Mouse (Mus musculus) stomach, embryonic 16.5 days (tissue): ENCODE measurements around the gene Nxt2. TPM values are rescaled to one million over a fixed set of nuclear protein-coding genes. Genes with fewer than 3 reads are reported as not detected.
"Not testable (repeated sequence)": the region's sequence is repeated elsewhere in the genome, so short reads cannot be mapped to it uniquely, and the experiment has no call there.

ENCODE experiments used
- ATAC-seq: fragments of 200-750 bp; cut with Nextera tagmentation; 2 replicates; pipeline ENCODE4 v1.8.0; 2017; ENCODE audit warnings: moderate number of reproducible peaks, moderate TSS enrichment; ENCODE audit not compliant: insufficient read depth, low FRiP score
- H3K27ac ChIP-seq: fragments of 300-500 bp; sonication (generic); 2 replicates; pipeline ENCODE4 v1.5.1; 2014; ENCODE audit warnings: low read length
- H3K27me3 ChIP-seq: fragments of 300-500 bp; sonication (generic); 2 replicates; pipeline ENCODE4 v1.6.1; 2014; ENCODE audit warnings: low read length, control low read depth, mixed read lengths; ENCODE audit not compliant: control insufficient read depth, insufficient read depth
- H3K36me3 ChIP-seq: fragments of 300-500 bp; sonication (generic); 2 replicates; pipeline ENCODE4 v1.6.1; 2014; ENCODE audit warnings: low read length; ENCODE audit not compliant: control insufficient read depth, insufficient read depth
- H3K4me1 ChIP-seq: fragments of 300-500 bp; sonication (generic); 2 replicates; pipeline ENCODE4 v1.6.1; 2014; ENCODE audit warnings: low read length, control low read depth, mixed read lengths; ENCODE audit not compliant: control insufficient read depth, insufficient read depth
- H3K4me2 ChIP-seq: fragments of 300-500 bp; sonication (generic); 2 replicates; pipeline ENCODE4 v1.6.1; 2014; ENCODE audit warnings: low read depth, low read length, mixed read lengths
- H3K4me3 ChIP-seq: fragments of 300-500 bp; sonication (generic); replicated peaks from 2 replicates; pipeline ENCODE4 v1.5.1; 2014; ENCODE audit warnings: mild to moderate bottlenecking, low read length
- H3K9ac ChIP-seq: fragments of 300-500 bp; sonication (generic); 2 replicates; pipeline ENCODE4 v1.6.1; 2014; ENCODE audit warnings: low read length
- H3K9me3 ChIP-seq: fragments of 300-500 bp; sonication (generic); replicated peaks from 2 replicates; pipeline ENCODE4 v1.6.1; 2016; ENCODE audit warnings: low read length, control low read depth; ENCODE audit not compliant: control insufficient read depth
- WGBS: fragments of 180-500 bp; shearing (Covaris S2); extraction: QIAGEN DNeasy Blood & Tissue Kit; methylation state at CpG from one replicate; pipeline ENCODE4 v1.1.7; 2014; 5-methylcytosine and 5-hydroxymethylcytosine counted together
- polyA plus RNA-seq: library from polyadenylated mRNA; unstranded; fragments of >200 nt; fragmentation: Nextera tagmentation; extraction: Ambion mirVana; gene quantifications from 2 replicates; pipeline ENCODE4 v1.2.1, GENCODE M21; 2015

Nxt2 gene
- polyA plus RNA-seq, 1 experiment from 2014 or later: 25.7 TPM

GRCm38 (mm10) chrX:142227398-142228054 lies 956 bp downstream of the Nxt2 start:
- 18% methylated on average over 15 of the region's 15 CpGs for WGBS
- Histone ChIP-seq H3K4me3 (peak overlapping the region; percentile 61), H3K4me1 (no peaks in the 10 kb centered on the region), H3K4me2 (peak overlapping the region; percentile 60), H3K27me3 (no peaks in the 10 kb centered on the region), H3K36me3 (no peaks in the 10 kb centered on the region), H3K9ac (no peak overlapping the region), H3K9me3 (no peaks in the 10 kb centered on the region), H3K27ac (peak overlapping the region; percentile 93)
- ATAC-seq: peak; percentile 71

GRCm38 (mm10) chrX:142228055-142228768 lies 1.6 kb downstream of the Nxt2 start:
- H3K9ac ChIP-seq: peak overlapping the region; percentile 73
- no peaks in the 10 kb centered on the region for H3K4me1 ChIP-seq
- peak overlapping the region; percentile 61 for H3K4me3 ChIP-seq
- H3K9me3 ChIP-seq: no peaks in the 10 kb centered on the region
- no peaks in the 10 kb centered on the region for H3K36me3 ChIP-seq
- WGBS: 23% methylated on average over 36 of the region's 42 CpGs
- peak overlapping the region; percentile 93 for H3K27ac ChIP-seq
- peak overlapping the region; percentile 60 for H3K4me2 ChIP-seq
- no peaks in the 10 kb centered on the region for H3K27me3 ChIP-seq
- ATAC-seq: peak; percentile 94

- Histone ChIP-seq H3K9me3 (no peaks in the 10 kb centered on the region), H3K27me3 (no peaks in the 10 kb centered on the region), H3K4me2 (peak overlapping the region; percentile 51), H3K27ac (no peak overlapping the region), H3K4me1 (no peaks in the 10 kb centered on the region), H3K9ac (no peak overlapping the region), H3K36me3 (no peaks in the 10 kb centered on the region), H3K4me3 (peak overlapping the region; percentile 61)
- no peak for ATAC-seq
- 26% methylated on average over 7 of the region's 7 CpGs for WGBS
These were observed 2.2 kb downstream of the Nxt2 start for GRCm38 (mm10) chrX:142228769-142229158.

GRCm38 (mm10) chrX:142236146-142236545 lies 9.6 kb downstream of the Nxt2 start:
- H3K9me3 ChIP-seq, ATAC-seq, H3K4me1 ChIP-seq, H3K36me3 ChIP-seq, H3K27ac ChIP-seq, H3K4me3 ChIP-seq, H3K4me2 ChIP-seq, H3K9ac ChIP-seq, H3K27me3 ChIP-seq: not testable (repeated sequence)
- 77% methylated on average over 1 of the region's 1 CpGs for WGBS

- H3K9ac ChIP-seq: no peak overlapping the region
- 44% methylated on average over 2 of the region's 2 CpGs for WGBS
- no peaks in the 10 kb centered on the region for H3K27me3 ChIP-seq
- no peaks in the 10 kb centered on the region for H3K4me1 ChIP-seq
- no peak overlapping the region for H3K4me3 ChIP-seq
- no peak overlapping the region for H3K4me2 ChIP-seq
- no peaks in the 10 kb centered on the region for H3K36me3 ChIP-seq
- no peaks in the 10 kb centered on the region for H3K9me3 ChIP-seq
- ATAC-seq: no peak
- H3K27ac ChIP-seq: no peak overlapping the region
These were observed 10.5 kb downstream of the Nxt2 start for GRCm38 (mm10) chrX:142237101-142237500.

GRCm38 (mm10) chrX:142245682-142246327 lies 19.2 kb downstream of the Nxt2 start:
- H3K27me3 ChIP-seq: no peaks in the 10 kb centered on the region
- 60% methylated on average over 5 of the region's 5 CpGs for WGBS
- H3K9ac ChIP-seq: no peak overlapping the region
- H3K9me3 ChIP-seq: no peaks in the 10 kb centered on the region
- H3K27ac ChIP-seq: no peak overlapping the region
- ATAC-seq: no peak
- H3K4me2 ChIP-seq: no peak overlapping the region
- no peaks in the 10 kb centered on the region for H3K4me1 ChIP-seq
- no peak overlapping the region for H3K4me3 ChIP-seq
- H3K36me3 ChIP-seq: no peaks in the 10 kb centered on the region

GRCm38 (mm10) chrX:142250008-142250736 lies 23.6 kb downstream of the Nxt2 start:
- H3K4me1 ChIP-seq: no peaks in the 10 kb centered on the region
- no peaks in the 10 kb centered on the region for H3K9me3 ChIP-seq
- H3K4me2 ChIP-seq: no peak overlapping the region
- 65% methylated on average over 7 of the region's 7 CpGs for WGBS
- no peak overlapping the region for H3K4me3 ChIP-seq
- no peaks in the 10 kb centered on the region for H3K36me3 ChIP-seq
- no peaks in the 10 kb centered on the region for H3K27me3 ChIP-seq
- no peak for ATAC-seq
- no peak overlapping the region for H3K9ac ChIP-seq
- H3K27ac ChIP-seq: no peak overlapping the region

- 38% methylated on average over 3 of the region's 3 CpGs for WGBS
- no peak overlapping the region for H3K4me3 ChIP-seq
- H3K4me1 ChIP-seq: no peaks in the 10 kb centered on the region
- H3K9ac ChIP-seq: no peak overlapping the region
- no peak overlapping the region for H3K4me2 ChIP-seq
- no peak overlapping the region for H3K27ac ChIP-seq
- H3K36me3 ChIP-seq: no peaks in the 10 kb centered on the region
- ATAC-seq: no peak
- H3K27me3 ChIP-seq: peaks cover 9% of the 10 kb centered on the region; the same call in 1 of the 2 replicates
- H3K9me3 ChIP-seq: no peaks in the 10 kb centered on the region
These were observed 49.5 kb downstream of the Nxt2 start for GRCm38 (mm10) chrX:142276031-142276430.
